Mouse (Mus musculus) gastrocnemius, postnatal 4 days (tissue): ENCODE measurements around the gene Aox1. TPM values are rescaled to one million over a fixed set of nuclear protein-coding genes. Genes with fewer than 3 reads are reported as not detected.

Experiments used
- DNase-seq, 2 experiments: peaks; one replicate each; pipeline ENCODE4 v3.0.0; 2021 to 2022; ENCODE audit warnings: low spot score in 2 of 2, mixed read lengths in 2 of 2
- total RNA-seq, 2 experiments: library from RNA; stranded (reverse); gene quantifications; 2 replicates each; pipeline ENCODE4 v1.2.3; 2021

Aox1 gene
- total RNA-seq, 2 experiments from 2014 or later: 5.5 to 6.0 TPM

DNA sequence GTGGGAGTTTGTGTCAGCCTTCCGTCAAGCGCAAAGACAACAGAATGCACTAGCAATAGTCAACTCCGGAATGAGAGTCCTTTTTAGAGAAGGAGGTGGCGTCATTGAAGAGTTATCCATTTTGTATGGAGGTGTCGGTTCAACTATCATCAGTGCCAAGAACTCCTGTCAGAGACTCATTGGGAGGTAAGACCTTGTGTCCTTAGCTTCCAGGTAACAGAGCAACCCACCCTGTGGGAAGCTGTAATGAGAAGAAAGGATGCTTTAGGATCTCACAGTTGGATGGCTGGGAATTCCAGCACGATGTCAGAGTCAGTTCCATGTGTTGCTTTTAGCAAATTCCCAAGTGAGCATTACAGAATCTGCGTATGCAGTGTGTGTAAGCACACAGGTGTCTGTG is 32.4 kb downstream of the Aox1 start:
- DNase-seq: no peak

DNA sequence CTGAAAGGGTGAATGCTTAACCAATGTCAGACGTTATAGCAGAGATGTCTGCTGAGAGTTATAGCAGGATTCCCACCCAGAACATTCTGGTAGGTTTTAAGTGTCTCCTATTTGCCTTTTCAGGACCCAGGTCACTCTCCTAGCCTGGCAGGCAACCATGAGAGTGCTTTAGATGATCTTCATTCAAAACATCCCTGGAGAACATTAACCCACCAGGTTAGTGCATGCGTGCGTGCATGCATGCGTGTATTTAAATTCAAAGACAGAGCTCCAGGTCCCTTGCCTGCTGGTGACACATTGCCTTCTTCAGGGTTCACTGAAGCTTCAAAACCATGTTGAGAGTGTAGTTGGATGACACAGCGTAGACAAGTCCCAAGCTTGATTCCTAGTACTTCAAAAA is 35.4 kb downstream of the Aox1 start:
- DNase-seq: no peak

- DNase-seq: no peak
Measured at GRCm38 (mm10) chr1:58065606-58066005, 35.9 kb downstream of the Aox1 start.

GRCm38 (mm10) chr1:58069181-58069580 is 39.5 kb downstream of the Aox1 start:
- no peak for DNase-seq

DNA sequence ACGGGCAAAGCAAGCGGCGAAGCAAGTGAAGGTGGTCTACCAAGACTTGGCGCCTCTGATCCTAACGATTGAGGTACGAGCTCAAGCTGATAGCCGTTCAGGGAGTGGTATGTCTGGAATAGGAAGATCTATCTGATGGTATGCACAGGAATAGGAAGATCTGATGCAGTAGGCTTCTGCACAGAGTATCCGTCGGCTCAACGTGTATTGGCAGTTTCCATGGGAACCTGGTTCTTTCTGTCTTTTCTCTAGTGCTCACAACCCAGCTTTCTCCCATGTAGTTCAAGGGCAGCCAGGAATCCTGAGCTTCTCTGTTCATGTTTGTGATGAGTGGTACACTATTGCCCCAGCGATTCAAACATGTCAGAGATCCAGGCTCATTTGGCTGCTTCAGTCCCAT is 40.4 kb downstream of the Aox1 start:
- no peak for DNase-seq

- no peak for DNase-seq
Measured at GRCm38 (mm10) chr1:58071006-58071405, 41.3 kb downstream of the Aox1 start.

DNA sequence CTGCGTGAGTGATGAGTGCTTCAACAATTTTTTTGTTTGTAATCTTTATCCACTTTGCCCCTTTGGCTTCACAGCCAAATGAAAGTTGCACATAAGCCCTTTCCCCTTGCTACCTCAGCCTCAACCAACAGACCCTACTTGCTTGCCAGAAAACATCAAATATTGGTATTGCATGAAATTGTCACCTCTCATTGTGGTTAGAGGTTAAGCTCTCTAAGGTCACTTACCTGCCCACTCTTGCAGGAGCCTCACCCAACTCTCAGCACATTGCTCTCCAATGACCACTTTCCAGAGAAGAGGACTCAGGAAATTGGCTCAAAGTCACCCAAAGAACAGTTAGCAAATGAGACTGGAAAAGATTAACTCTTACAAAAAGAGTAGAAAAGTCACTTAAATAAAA is 41.8 kb downstream of the Aox1 start:
- no peak for DNase-seq

GRCm38 (mm10) chr1:58072416-58072815 is 42.7 kb downstream of the Aox1 start:
- DNase-seq: no peak

DNA sequence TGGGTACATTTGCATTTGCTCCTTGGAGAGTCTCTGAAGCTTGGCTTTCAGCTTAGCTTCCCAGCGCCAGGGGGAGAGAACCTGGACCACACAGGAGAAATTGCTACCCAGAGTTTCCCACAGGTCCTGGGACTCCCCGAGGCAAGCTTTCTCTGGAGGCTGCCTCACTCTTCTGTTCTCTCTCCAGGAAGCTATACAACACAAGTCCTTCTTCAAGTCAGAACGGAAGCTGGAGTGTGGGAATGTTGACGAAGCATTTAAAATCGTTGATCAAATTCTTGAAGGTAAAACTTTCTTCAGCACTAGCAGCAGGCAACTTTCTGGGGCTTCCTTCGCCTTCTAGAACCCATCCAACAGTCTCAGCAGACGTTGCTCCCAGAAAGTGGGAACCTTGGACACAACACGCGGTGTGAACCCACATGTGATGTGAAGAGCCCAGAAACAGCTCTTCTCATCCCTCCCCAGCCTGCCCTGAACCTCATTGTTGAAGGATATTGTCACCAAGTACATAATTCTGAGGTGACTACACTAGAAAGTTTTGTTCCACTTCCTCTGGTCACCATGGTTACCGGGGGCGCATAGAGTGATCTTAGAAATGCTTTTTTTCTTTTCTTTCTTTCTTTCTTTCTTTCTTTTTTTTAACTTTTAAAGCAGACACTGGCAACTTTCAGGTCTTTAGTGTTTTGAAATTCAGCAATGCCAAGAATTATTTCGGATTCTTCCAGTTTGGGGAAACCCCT is 43.4 kb downstream of the Aox1 start:
- DNase-seq: no peak

GRCm38 (mm10) chr1:58074266-58074665 is 44.5 kb downstream of the Aox1 start:
- no peak for DNase-seq

- no peak for DNase-seq
Measured at GRCm38 (mm10) chr1:58077882-58078281, 48.2 kb downstream of the Aox1 start.

DNA sequence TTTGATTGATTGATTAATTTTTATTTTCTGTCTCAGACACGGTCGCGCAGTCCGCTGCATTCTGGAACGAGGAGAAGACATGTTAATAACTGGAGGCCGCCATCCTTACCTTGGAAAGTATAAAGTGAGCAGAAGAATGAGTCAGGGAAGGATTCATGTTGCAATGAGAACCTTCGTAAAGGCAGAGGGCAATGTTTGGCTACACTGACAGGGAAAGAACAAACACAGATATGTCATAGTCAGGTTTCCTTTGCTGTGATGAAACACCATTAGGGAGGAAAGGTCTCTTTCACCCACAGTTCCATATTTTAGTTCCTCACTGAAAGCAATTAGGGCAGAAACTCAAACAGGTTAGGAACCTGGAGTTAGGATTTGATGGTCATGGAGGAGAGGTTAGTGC is 48.7 kb downstream of the Aox1 start:
- DNase-seq: no peak

DNA sequence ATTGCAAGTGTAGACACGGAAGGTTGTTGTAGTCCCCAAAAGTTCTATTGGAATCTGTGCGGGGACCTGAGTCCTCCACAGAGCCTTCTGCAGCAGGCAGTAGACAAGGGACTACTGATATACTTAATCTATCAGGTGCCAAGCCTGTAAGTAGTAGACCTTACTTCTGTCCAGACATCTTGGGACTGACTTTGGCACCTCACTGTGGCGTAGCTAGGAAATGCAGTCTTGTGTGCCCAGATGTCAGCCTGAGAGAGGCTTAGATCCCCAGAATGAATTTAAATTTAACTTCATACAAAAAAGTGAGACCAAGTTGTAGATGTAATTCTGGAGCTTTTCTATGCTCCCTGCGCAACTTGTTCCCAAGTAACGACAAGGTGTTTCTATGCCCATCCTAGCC is 50.0 kb downstream of the Aox1 start:
- DNase-seq: no peak

- no peak for DNase-seq
Measured at GRCm38 (mm10) chr1:58080446-58080845, 50.7 kb downstream of the Aox1 start.

GRCm38 (mm10) chr1:58081356-58081755 is 51.6 kb downstream of the Aox1 start:
- DNase-seq: no peak

DNA sequence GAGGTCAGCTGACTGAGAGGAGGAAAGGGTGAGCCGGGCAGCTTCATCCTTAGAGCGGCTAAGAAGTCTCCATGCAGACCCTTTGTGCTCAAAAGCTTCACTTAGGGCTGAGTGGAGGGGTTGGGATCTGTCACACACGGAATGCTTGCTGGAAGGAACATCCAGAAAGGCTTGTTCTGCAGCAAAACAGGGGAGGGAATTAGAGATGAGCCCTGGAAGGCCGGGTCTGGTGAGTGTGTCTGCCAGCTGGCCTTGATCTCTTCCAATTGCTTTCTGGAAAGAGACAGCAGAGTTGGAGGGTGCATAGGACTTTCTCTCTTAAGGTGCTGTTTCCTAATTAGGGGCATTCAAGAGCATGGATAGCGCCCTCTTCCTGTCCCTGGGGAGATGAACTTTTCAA is 59.6 kb downstream of the Aox1 start:
- DNase-seq: peak; percentile 21 to 39

- no peak for DNase-seq
Measured at GRCm38 (mm10) chr1:58090191-58090590, 60.5 kb downstream of the Aox1 start.

- no peak for DNase-seq
Measured at GRCm38 (mm10) chr1:58091213-58091612, 61.5 kb downstream of the Aox1 start.

DNA sequence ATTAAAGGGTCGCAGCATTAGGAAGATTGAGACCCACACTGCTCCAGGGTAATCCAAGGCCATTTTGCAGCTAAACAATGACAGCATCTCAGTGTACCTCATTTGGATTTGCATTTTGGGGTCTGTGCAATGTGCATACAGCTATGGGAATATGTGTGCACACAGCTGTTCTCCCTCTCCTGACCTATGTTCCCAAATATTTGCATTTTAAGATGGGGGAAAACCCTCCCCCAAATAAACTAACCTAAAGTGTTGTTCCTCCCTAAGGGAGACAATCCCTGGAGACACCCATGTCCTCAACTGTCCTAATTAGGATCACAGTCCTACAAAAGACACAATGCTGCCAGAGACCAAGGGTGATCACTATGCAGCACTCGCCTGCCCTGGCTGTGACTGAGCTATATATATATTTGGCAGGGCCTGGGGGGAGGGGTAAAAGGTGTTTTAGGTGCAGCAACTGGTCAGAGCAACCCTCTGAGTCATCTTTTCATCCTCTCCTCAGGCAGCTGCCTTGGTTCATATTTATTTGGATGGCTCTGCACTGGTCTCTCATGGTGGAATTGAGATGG is 62.3 kb downstream of the Aox1 start:
- DNase-seq: no peak

GRCm38 (mm10) chr1:58097338-58097737 is 67.6 kb downstream of the Aox1 start:
- DNase-seq: no peak

DNA sequence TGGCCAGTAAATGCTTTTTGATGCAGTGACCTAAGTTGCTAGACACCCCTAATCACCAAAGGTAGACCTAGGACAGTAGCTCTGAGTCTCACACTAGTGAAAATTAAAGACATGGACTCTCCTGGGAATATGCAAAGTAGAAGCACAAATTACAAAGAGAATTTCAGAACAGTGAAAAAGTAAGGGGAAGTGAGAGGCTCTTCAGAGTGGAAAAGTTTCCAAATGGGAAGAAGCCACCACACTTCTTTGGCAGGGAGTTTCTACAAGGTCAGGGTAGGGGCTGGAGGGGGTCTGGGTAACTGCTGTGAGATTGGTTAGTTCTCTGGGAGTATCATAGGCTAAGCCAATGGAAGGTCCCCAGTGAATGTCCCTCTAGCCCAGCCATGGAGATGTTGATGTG is 69.4 kb downstream of the Aox1 start:
- DNase-seq: no peak

DNA sequence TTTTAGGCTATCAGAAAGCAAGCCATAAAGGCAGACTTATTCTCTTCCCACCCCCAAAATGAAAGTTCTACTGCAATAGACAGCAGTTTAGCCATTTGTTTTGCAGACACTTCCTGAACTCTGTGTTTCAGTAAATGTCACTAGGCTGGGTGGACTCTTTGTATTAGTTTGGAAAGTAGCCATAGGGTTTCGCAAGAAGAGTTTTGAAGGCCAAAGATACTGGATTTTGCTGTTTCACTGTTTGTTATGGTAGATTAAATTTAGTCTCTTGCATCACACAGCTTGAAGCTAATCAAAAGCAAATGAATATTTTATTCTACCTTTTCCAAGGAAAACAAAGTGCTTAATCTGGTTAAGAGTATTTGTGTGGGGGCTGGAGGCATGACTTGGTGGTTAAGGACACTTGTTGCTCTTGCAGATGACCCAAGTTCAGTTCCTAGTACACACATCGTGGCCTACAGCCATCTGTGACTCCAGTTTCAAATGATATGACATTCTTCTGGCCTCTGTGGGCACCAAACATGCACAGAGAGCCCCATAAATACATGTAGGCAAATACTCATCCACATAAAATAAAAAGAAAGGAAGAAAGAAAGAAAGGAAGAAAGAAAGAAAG is 71.9 kb downstream of the Aox1 start:
- DNase-seq: no peak

DNA sequence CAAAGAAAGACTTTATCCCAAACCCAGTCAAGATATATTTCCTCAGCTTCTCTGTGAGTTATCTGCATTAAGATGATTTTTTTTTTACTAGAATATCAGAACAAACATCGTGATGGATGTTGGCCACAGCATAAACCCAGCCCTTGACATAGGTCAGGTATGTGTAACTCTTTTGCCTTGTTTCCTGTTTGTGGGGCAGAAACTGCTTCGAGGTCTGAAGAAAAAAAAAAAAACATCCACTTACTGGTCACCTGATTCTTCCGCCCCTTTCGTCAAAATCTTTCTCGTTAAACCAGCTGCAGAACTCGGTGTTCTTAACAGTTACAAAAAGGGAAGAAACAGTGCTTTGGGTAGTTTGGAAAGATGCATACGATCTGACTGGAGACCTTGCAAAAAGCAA is 72.8 kb downstream of the Aox1 start:
- DNase-seq: no peak
